8 mouse cellular contexts compared by ENCODE assay signal in genomic region chr11:105943133-105944102, GRCm38 (mm10). TPM values are rescaled to one million over a fixed set of nuclear protein-coding genes. Genes with fewer than 3 reads are reported as not detected.
DNase-seq lines count a peak whose midpoint lies in the region; ATAC-seq and TF ChIP-seq lines count a peak whose summit lies in the region.

No protein-coding gene starts in this region.

- WGBS in spleen, adult 2 months = 11% methylated on average over 45 of the region's 47 CpGs
- 6% methylated on average over 46 of the region's 47 CpGs for WGBS in heart, postnatal 0 days
- 6% methylated on average over 47 of the region's 47 CpGs for WGBS in midbrain, embryonic 11.5 days

- peak overlapping the region; percentile 72 for H3K9ac ChIP-seq in heart, postnatal 0 days (replicated peaks; ENCODE audit: low read depth, low read length)
- H3K9ac ChIP-seq in midbrain, embryonic 11.5 days (ENCODE audit: low read length) = peak overlapping the region; percentile 53

- no peaks in the 10 kb centered on the region; the same call in none of the 2 replicates for H3K4me1 ChIP-seq in spleen, adult 2 months (ENCODE audit: control insufficient read depth, insufficient read depth, insufficient read length)
- H3K4me1 ChIP-seq in heart, postnatal 0 days (ENCODE audit: control insufficient read depth, insufficient read depth) = peaks cover 6% of the 10 kb centered on the region; the same call in 1 of the 2 replicates
- peaks cover 2% of the 10 kb centered on the region; the same call in 1 of the 2 replicates for H3K4me1 ChIP-seq in midbrain, embryonic 11.5 days (ENCODE audit: control insufficient read depth, insufficient read depth, low read length)

- peak overlapping the region; percentile 62; the same call in 1 of the 2 replicates for H3K4me3 ChIP-seq in spleen, adult 2 months (ENCODE audit: extremely low read depth, insufficient read depth, insufficient read length)
- H3K4me3 ChIP-seq in heart, postnatal 0 days (ENCODE audit: low read depth, low read length) = peak overlapping the region; percentile 54
- peak overlapping the region; percentile 66 for H3K4me3 ChIP-seq in midbrain, embryonic 11.5 days (ENCODE audit: low read depth, low read length)

- TF ChIP-seq POLR2A in spleen, adult 2 months (IDR thresholded peaks at IDR 0.05; ENCODE audit: low read depth, low read length) = no peak

- peak; percentile 19; the same call in 1 of the 2 replicates for ATAC-seq in heart, postnatal 0 days (ENCODE audit: insufficient read depth, low read depth)
- ATAC-seq in midbrain, embryonic 11.5 days (ENCODE audit: low FRiP score) = peak; percentile 4; the same call in 1 of the 2 replicates

- H3K27me3 ChIP-seq in spleen, adult 2 months (ENCODE audit: control insufficient read depth, insufficient read depth, low read length) = peaks cover 7% of the 10 kb centered on the region; the same call in 1 of the 2 replicates
- H3K27me3 ChIP-seq in heart, postnatal 0 days (ENCODE audit: control insufficient read depth, insufficient read depth, low read length) = 0 out of 2 replicates have a peak, but pooled peaks cover 8% of the 10 kb centered on the region
- H3K27me3 ChIP-seq in midbrain, embryonic 11.5 days (ENCODE audit: control insufficient read depth, insufficient read depth, low read length) = peaks cover 12% of the 10 kb centered on the region

- DNase-seq in spleen, adult 2 months (ENCODE audit: low read depth in 1 of 2, low spot score in 2 of 2) = no peak
- no peak for DNase-seq in spleen, adult 12 weeks (ENCODE audit: low spot score)
- peak; percentile 38 for DNase-seq in embryo, embryonic 9.5 days (ENCODE audit: extremely low spot score)
- DNase-seq in heart, postnatal 0 days (ENCODE audit: low spot score) = peak; percentile 33
- DNase-seq in kidney, postnatal 4 days = peak; percentile 52 to 65
- DNase-seq in midbrain, embryonic 11.5 days (ENCODE audit: low spot score, missing footprints) = peak; percentile 89
- peak; percentile 49 for DNase-seq in yolk sac, embryonic 10.5 days (ENCODE audit: low spot score)
- DNase-seq in left cerebral cortex, adult 9 months (ENCODE audit: low spot score in 2 of 2) = no peak

- no peaks in the 10 kb centered on the region for H3K36me3 ChIP-seq in spleen, adult 2 months (ENCODE audit: control insufficient read depth, insufficient read depth, low read length)
- no peaks in the 10 kb centered on the region for H3K36me3 ChIP-seq in heart, postnatal 0 days (replicated peaks; ENCODE audit: control insufficient read depth, insufficient read depth, low read length)
- H3K36me3 ChIP-seq in midbrain, embryonic 11.5 days (ENCODE audit: control insufficient read depth, insufficient read depth, low read length) = no peaks in the 10 kb centered on the region

- H3K9me3 ChIP-seq in heart, postnatal 0 days (replicated peaks; ENCODE audit: control insufficient read depth, low read length) = no peaks in the 10 kb centered on the region
- no peaks in the 10 kb centered on the region for H3K9me3 ChIP-seq in midbrain, embryonic 11.5 days (ENCODE audit: control insufficient read depth, low read length)

- no peak for TF ChIP-seq CTCF in spleen, adult 2 months (IDR thresholded peaks at IDR 0.05; ENCODE audit: extremely low read depth, insufficient read depth, insufficient read length, insufficient replicate concordance)
- no peak for TF ChIP-seq CTCF in heart, postnatal 0 days (IDR thresholded peaks at IDR 0.05; ENCODE audit: low read depth)

- TF ChIP-seq EP300 in heart, postnatal 0 days (IDR thresholded peaks at IDR 0.05; ENCODE audit: low read depth) = no peak

- H3K27ac ChIP-seq in spleen, adult 2 months (ENCODE audit: insufficient read depth, low read length) = no peak overlapping the region
- peak overlapping the region; percentile 83 for H3K27ac ChIP-seq in heart, postnatal 0 days (ENCODE audit: low read depth)
- H3K27ac ChIP-seq in midbrain, embryonic 11.5 days (ENCODE audit: low read depth, low read length) = no peak overlapping the region

- H3K4me2 ChIP-seq in heart, postnatal 0 days (ENCODE audit: low read depth, low read length) = peak overlapping the region; percentile 94
- H3K4me2 ChIP-seq in midbrain, embryonic 11.5 days = peak overlapping the region; percentile 95

RNA-seq across cellular contexts. Expression of gene Cyb561, which starts 9.7 kb away (rescaled TPM):
- 1.9 and 2.8 TPM in 2 replicates for polyA plus RNA-seq in spleen, adult 2 months (2012; rRNA removed)
- 9.5 and 11.4 TPM in 2 replicates for total RNA-seq in heart, postnatal 0 days (2014; rRNA removed; ENCODE audit: low replicate concordance)
- polyA plus RNA-seq in heart, postnatal 0 days (2015; fragmentation: Nextera tagmentation; extraction: Ambion mirVana) = 5.9 and 7.1 TPM in 2 replicates
- polyA plus RNA-seq in midbrain, embryonic 11.5 days (2014; fragmentation: Nextera tagmentation; extraction: Ambion mirVana) = 10.1 and 11.6 TPM in 2 replicates

RNA-seq across cellular contexts. Expression of gene Ace, which starts 24.3 kb away (rescaled TPM):
- polyA plus RNA-seq in spleen, adult 2 months (2012; rRNA removed) = 14.6 and 32.5 TPM in 2 replicates
- total RNA-seq in heart, postnatal 0 days (2014; rRNA removed; ENCODE audit: low replicate concordance) = 6.1 and 17.1 TPM in 2 replicates
- 3.3 and 3.7 TPM in 2 replicates for polyA plus RNA-seq in heart, postnatal 0 days (2015; fragmentation: Nextera tagmentation; extraction: Ambion mirVana)
- polyA plus RNA-seq in midbrain, embryonic 11.5 days (2014; fragmentation: Nextera tagmentation; extraction: Ambion mirVana) = 0.57 and 0.89 TPM in 2 replicates

RNA-seq across cellular contexts. Expression of gene Ace3, which starts 51.1 kb away (rescaled TPM):
- polyA plus RNA-seq in spleen, adult 2 months (2012; rRNA removed) = not detected in 2 replicates
- total RNA-seq in heart, postnatal 0 days (2014; rRNA removed; ENCODE audit: low replicate concordance) = not detected in 2 replicates
- polyA plus RNA-seq in heart, postnatal 0 days (2015; fragmentation: Nextera tagmentation; extraction: Ambion mirVana) = not detected in 2 replicates
- not detected in 2 replicates for polyA plus RNA-seq in midbrain, embryonic 11.5 days (2014; fragmentation: Nextera tagmentation; extraction: Ambion mirVana)

Comparison
In these comparisons a context has a peak if more than half of its experiments do, and no peak if none do; other contexts are left out.
1. DNase-seq: peak in embryo, embryonic 9.5 days (single experiment), heart, postnatal 0 days (single experiment), kidney, postnatal 4 days (2 of 2), midbrain, embryonic 11.5 days (single experiment) and yolk sac, embryonic 10.5 days (single experiment); none in spleen, adult 2 months (0 of 2), spleen, adult 12 weeks (single experiment) and left cerebral cortex, adult 9 months (0 of 2).
2. Peak in every context shown above with its lines, with median percentiles within 50 percentile points of each other: H3K4me3 ChIP-seq.